Mouse (Mus musculus) naive thymus-derived CD4-positive, alpha-beta T cell, adult 2 months (primary cell): ENCODE measurements around the gene Elmsan1.
A peak's percentile ranks its signal among the peaks of the same experiment; 100 is the strongest.

Source experiments
- DNase-seq: peaks from one replicate; pipeline ENCODE4 v3.0.0-alpha.2; 2011; ENCODE audit warnings: low read depth

Elmsan1 gene

DNA sequence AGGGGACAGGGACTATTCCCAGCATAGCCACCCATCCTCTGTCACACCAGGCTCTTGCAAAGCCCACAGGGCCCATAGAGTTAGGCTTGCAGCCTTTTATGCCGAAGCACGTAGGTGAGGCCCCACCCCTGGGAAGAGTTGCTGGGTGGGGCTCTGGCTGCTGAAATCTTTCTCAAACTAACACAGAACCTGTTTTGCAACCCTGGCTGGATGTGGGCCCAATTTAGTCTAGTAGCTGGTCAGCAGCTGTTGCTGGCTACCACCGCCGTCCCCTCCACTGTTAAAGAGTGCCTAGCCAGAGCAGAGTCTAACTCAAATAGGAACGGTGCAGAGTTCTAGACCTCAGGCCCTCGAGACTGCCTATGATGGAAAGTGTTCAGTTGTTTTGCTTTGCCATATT lies 43.8 kb downstream of the Elmsan1 start:
- DNase-seq: peak; percentile 48

DNA sequence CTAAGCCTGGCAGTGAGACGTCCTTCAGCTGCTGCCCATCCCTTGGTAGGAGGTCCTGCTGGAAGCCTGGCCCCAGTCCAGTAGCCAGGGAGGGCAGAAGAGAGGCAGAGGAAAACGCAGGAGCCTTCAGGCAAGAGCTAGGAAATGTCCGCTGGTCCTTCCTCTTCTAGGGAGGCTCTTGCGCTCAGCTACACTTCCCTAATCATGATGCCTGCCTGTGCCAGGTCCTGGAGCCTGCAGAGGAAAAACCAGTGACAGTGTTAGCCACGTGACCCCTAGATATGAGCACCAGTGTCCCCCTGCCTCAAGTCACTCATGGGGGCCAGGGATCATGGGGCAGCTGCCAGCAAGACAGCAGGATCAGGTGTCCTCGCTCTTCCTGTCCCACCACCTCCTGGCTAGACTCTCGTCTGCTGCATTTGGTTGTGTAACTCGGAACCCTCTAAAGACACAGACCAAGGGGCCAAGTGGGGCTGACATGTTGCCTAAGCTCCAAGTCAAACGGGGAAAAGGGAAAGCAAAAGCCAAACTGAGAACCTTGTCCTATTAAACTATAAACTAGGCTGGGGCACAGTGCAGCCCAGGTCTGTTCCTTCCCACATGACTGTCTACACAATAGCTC lies 44.4 kb downstream of the Elmsan1 start:
- no peak for DNase-seq

- DNase-seq: no peak
Measured at GRCm38 (mm10) chr12:84173309-84173915, 45.3 kb downstream of the Elmsan1 start.

GRCm38 (mm10) chr12:84172862-84173261 lies 45.8 kb downstream of the Elmsan1 start:
- no peak for DNase-seq

- DNase-seq: no peak
Measured at GRCm38 (mm10) chr12:84172216-84172615, 46.5 kb downstream of the Elmsan1 start.

DNA sequence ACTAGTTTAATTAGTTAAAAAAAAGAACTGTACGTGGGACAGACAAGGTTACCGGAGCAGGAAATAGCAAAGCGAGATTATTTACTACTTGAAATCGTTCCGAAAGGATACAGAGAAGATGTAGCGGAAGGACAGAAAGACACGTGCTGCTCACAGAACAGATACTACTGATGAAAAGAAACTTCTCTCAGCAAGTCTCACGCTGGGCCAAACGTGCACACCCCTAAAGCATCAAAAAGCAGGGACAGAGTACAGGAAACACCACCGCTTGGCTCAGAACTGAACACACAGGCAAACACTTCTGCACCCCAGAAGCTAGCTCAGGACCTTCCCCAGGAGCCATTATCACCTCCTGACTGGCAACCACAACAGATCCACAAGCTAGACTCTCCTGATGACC lies 48.1 kb downstream of the Elmsan1 start:
- DNase-seq: peak; percentile 82

GRCm38 (mm10) chr12:84165631-84166373 lies 52.9 kb downstream of the Elmsan1 start:
- DNase-seq: no peak

- no peak for DNase-seq
Measured at GRCm38 (mm10) chr12:84163586-84164110, 55.0 kb downstream of the Elmsan1 start.

GRCm38 (mm10) chr12:84163133-84163532 lies 55.5 kb downstream of the Elmsan1 start:
- DNase-seq: peak; percentile 79

DNA sequence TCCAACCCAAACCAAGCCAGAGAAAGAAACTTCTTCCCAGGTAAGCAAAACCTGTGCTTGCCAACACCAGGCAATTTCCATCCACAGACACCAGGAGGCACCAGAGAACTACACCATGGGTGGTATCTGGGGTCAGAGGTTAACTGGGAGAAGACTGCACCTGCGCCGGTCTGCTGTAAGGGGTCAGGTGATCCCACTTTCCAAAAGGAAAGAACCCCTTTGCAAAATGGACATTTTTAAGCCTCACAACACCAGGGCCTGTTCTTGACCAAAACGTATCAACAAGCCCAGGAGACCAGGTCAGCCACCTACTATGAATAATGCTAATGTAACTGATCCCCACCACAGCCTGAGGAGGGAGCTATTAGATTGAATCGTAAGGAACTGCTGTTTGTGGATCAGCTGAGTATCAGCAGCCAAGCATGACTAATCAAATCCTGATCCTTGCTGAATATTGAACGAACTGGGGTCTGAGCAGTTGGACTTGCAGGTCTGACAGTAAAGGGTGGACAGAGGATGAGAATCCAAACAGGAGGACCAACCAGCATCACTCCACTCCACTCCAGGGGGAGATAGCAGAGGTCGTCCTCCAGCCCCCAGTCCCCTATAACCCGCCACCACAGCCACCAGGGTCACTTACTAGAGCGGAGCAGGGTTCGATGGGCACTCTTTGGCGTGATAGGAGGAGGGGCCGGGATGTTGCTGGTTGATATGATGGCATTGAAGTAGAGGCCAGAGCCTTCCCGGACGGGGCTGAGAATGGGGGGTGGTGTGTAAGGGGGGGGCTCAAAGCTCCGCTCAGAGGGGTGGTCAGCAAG lies 56.9 kb downstream of the Elmsan1 start:
- DNase-seq: peak; percentile 70

DNA sequence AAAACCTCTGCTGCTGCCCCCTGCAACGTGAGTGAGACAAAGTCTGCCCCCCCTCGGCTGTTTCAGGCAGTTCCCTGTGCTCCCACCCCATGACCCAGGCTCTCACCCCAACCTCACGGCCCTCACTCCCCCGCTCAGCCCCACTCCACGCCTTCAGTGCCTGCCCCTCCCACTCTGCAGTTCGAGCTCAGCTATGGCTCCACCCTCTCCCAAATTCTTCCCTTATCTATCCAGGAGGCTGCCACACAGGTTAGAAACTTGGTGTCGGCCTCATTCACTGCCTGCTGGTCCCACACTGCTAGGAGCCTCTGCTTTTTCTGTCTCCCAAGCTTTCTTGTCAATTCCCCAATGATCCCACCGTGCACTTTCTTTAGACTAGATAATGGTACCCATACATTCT lies 57.6 kb downstream of the Elmsan1 start:
- no peak for DNase-seq

- no peak for DNase-seq
Measured at GRCm38 (mm10) chr12:84160491-84160890, 58.2 kb downstream of the Elmsan1 start.

GRCm38 (mm10) chr12:84158156-84158555 lies 60.5 kb downstream of the Elmsan1 start:
- DNase-seq: no peak

DNA sequence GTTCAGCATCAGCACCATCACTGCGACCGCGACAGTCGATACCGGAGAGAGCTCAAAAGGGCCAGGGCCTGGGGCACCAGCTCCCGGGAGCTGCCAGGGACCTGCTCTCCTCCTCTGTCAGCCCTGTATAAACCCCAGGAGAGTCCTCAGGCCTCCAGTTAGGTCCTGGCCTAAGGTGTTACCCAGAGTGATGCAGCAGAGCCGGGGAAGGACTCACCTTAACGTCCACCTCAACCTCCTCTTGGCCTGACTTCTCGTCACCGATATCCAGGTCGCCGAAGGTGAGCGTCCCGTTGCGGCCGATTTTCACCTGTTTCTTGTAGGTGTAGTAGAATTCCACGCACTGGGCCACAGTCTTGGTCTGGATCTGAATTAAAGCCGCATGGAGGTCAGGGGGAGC lies 62.5 kb downstream of the Elmsan1 start:
- DNase-seq: no peak

- DNase-seq: no peak
Measured at GRCm38 (mm10) chr12:84155523-84155871, 63.2 kb downstream of the Elmsan1 start.

GRCm38 (mm10) chr12:84154786-84155522 lies 63.7 kb downstream of the Elmsan1 start:
- DNase-seq: no peak

- no peak for DNase-seq
Measured at GRCm38 (mm10) chr12:84153414-84153813, 65.3 kb downstream of the Elmsan1 start.

- no peak for DNase-seq
Measured at GRCm38 (mm10) chr12:84152352-84153190, 66.1 kb downstream of the Elmsan1 start.

GRCm38 (mm10) chr12:84151911-84152310 lies 66.8 kb downstream of the Elmsan1 start:
- no peak for DNase-seq

DNA sequence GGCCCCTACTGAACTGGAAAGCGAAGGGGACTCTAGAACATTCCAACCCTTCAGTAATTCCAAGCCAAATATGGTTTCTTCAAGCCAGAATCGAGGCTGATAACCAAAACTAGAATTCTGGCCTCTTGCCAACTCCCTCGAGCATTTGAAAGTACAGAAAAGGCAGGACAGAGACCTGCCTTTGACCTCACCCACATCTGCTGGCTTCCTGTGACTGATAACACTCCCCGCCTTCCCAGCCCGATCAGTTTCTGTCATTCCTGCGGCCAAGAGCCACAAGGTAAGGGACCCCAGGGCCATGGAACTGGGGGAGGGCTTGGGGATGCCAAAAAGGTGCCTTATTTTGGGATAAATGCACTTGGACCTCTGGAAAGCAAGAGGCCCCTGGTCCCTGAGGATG lies 67.7 kb downstream of the Elmsan1 start:
- no peak for DNase-seq

GRCm38 (mm10) chr12:84149971-84150370 lies 68.7 kb downstream of the Elmsan1 start:
- DNase-seq: no peak
